ENCODE assay signal across 9 mouse cellular contexts in the genomic region with DNA sequence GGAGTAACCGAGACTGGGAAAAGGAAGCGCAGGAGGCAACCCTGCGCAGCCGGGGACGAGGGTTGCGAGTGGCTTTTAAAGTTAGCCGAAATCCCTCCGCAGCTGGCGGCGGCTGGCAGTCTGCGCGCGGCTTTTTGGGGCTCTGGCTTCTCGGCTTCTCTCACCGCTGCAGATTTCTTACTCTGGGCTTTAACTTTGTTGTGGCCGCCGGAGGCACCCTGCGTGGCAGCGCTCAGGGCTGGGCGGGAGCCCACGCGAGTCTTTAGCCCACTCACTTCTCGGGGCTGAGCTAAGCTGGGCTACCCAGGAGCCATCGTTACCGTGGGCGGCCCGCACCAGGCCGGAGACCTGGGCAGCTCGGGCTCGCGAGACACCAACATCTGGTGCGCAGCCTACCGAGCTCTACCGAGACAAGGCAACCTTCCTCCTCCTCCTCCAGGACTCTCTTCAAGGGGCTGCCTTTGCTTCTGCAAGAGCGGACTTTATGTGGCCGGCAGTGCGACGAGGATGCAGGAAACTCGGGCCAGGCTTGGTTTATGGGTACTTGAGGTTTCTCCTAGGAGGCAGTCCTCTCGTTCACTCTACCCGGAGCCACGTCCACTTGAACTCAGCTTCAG. TPM values are rescaled to one million over a fixed set of nuclear protein-coding genes. Genes with fewer than 3 reads are reported as not detected.
DNase-seq lines count a peak whose midpoint lies in the region; ATAC-seq and TF ChIP-seq lines count a peak whose summit lies in the region.
"Had no signal": no experiment of that assay in that cellular context is flagged by ENCODE, and none has a peak within 500 bp of the region (broad histone marks: within the 10 kb centered on the region; RNA-seq: fewer than 3 reads in every experiment).

No protein-coding gene starts in this region.

- no peaks in the 10 kb centered on the region for H3K36me3 ChIP-seq in intestine, embryonic 14.5 days (ENCODE audit: control insufficient read depth, insufficient read depth, low read length)
- no peaks in the 10 kb centered on the region for H3K36me3 ChIP-seq in intestine, postnatal 0 days (ENCODE audit: control insufficient read depth, insufficient read depth)
- no peaks in the 10 kb centered on the region for H3K36me3 ChIP-seq in forebrain, postnatal 0 days (ENCODE audit: insufficient read depth)
- no peaks in the 10 kb centered on the region for H3K36me3 ChIP-seq in midbrain, embryonic 15.5 days (replicated peaks)

- no peak overlapping the region for H3K9ac ChIP-seq in intestine, embryonic 14.5 days (ENCODE audit: low read length)
- H3K9ac ChIP-seq in intestine, postnatal 0 days (ENCODE audit: low read depth, low read length): no peak overlapping the region
- H3K9ac ChIP-seq in forebrain, postnatal 0 days: peak overlapping the region; percentile 70
- H3K9ac ChIP-seq in midbrain, embryonic 15.5 days: peak overlapping the region; percentile 70

- ATAC-seq in intestine, embryonic 14.5 days (replicated peaks; ENCODE audit: low FRiP score, low TSS enrichment, low read depth): no peak
- ATAC-seq in intestine, postnatal 0 days: no peak
- no peak for ATAC-seq in forebrain, postnatal 0 days
- no peak for ATAC-seq in midbrain, embryonic 15.5 days (replicated peaks)
- ATAC-seq in cerebellum, adult (ENCODE audit: insufficient number of reproducible peaks, low FRiP score, low TSS enrichment): no peak
- ATAC-seq in inflammation-experienced regulatory T-cells, adult 6 months: no peak
- ATAC-seq: Patski had no signal

- peak overlapping the region; percentile 44 for H3K4me2 ChIP-seq in intestine, embryonic 14.5 days (ENCODE audit: low read length)
- H3K4me2 ChIP-seq in intestine, postnatal 0 days (replicated peaks; ENCODE audit: low read depth): no peak overlapping the region
- peak overlapping the region; percentile 52 for H3K4me2 ChIP-seq in forebrain, postnatal 0 days (ENCODE audit: low read depth)
- H3K4me2 ChIP-seq in midbrain, embryonic 15.5 days: peak overlapping the region; percentile 79

- H3K27ac ChIP-seq in intestine, embryonic 14.5 days (ENCODE audit: low read depth): no peak overlapping the region
- no peak overlapping the region for H3K27ac ChIP-seq in intestine, postnatal 0 days (ENCODE audit: low read depth, low read length)
- peak overlapping the region; percentile 89 for H3K27ac ChIP-seq in forebrain, postnatal 0 days (ENCODE audit: low read depth, low read length)
- peak overlapping the region; percentile 83 for H3K27ac ChIP-seq in midbrain, embryonic 15.5 days

- under 1% methylated on average over 42 of the region's 42 CpGs for whole genome bisulfite sequencing in intestine, embryonic 14.5 days
- WGBS in intestine, postnatal 0 days: under 1% methylated on average over 42 of the region's 42 CpGs
- 1% methylated on average over 42 of the region's 42 CpGs for WGBS in forebrain, postnatal 0 days
- under 1% methylated on average over 42 of the region's 42 CpGs for WGBS in midbrain, embryonic 15.5 days

- H3K9me3 ChIP-seq in intestine, embryonic 14.5 days (ENCODE audit: control insufficient read depth, low read length): no peaks in the 10 kb centered on the region
- H3K9me3 ChIP-seq in intestine, postnatal 0 days (ENCODE audit: control insufficient read depth): no peaks in the 10 kb centered on the region
- H3K9me3 ChIP-seq in forebrain, postnatal 0 days (ENCODE audit: low read length): no peaks in the 10 kb centered on the region
- no peaks in the 10 kb centered on the region for H3K9me3 ChIP-seq in midbrain, embryonic 15.5 days

- peak; percentile 62 for DNase-seq in intestine, embryonic 14.5 days (ENCODE audit: low spot score)
- peak; percentile 54 for DNase-seq in embryo, embryonic 10.5 days (ENCODE audit: low spot score)
- DNase-seq in forebrain, postnatal 0 days: no peak
- DNase-seq in lung, postnatal 10 days: no peak

- TF ChIP-seq CTCF in intestine, postnatal 0 days (IDR thresholded peaks at IDR 0.05; ENCODE audit: low read depth): no peak
- TF ChIP-seq CTCF in forebrain, postnatal 0 days (IDR thresholded peaks at IDR 0.05; ENCODE audit: low read depth): no peak

- peaks cover 99% of the 10 kb centered on the region for H3K27me3 ChIP-seq in intestine, embryonic 14.5 days (replicated peaks; ENCODE audit: control insufficient read depth, insufficient read depth, low read length)
- peaks cover 76% of the 10 kb centered on the region for H3K27me3 ChIP-seq in intestine, postnatal 0 days (replicated peaks; ENCODE audit: control insufficient read depth, insufficient read depth, low read length)
- H3K27me3 ChIP-seq in forebrain, postnatal 0 days (ENCODE audit: insufficient read depth, low read length): peaks cover 42% of the 10 kb centered on the region
- peaks cover 20% of the 10 kb centered on the region for H3K27me3 ChIP-seq in midbrain, embryonic 15.5 days (replicated peaks)

- peaks cover 4% of the 10 kb centered on the region; the same call in 1 of the 2 replicates for H3K4me1 ChIP-seq in intestine, embryonic 14.5 days (replicated peaks; ENCODE audit: control insufficient read depth, insufficient read depth, low read length)
- no peaks in the 10 kb centered on the region for H3K4me1 ChIP-seq in intestine, postnatal 0 days (replicated peaks; ENCODE audit: control insufficient read depth, insufficient read depth, low read length)
- H3K4me1 ChIP-seq in forebrain, postnatal 0 days (ENCODE audit: insufficient read depth): peaks cover 8% of the 10 kb centered on the region; the same call in 1 of the 2 replicates
- peaks cover 91% of the 10 kb centered on the region for H3K4me1 ChIP-seq in midbrain, embryonic 15.5 days

- H3K4me3 ChIP-seq in intestine, embryonic 14.5 days (ENCODE audit: low read depth, low read length): peak overlapping the region; percentile 26
- no peak overlapping the region for H3K4me3 ChIP-seq in intestine, postnatal 0 days (ENCODE audit: low read depth, low read length)
- peak overlapping the region; percentile 59 for H3K4me3 ChIP-seq in forebrain, postnatal 0 days (ENCODE audit: low read depth, low read length)
- peak overlapping the region; percentile 63 for H3K4me3 ChIP-seq in midbrain, embryonic 15.5 days

RNA-seq across cellular contexts. Expression of gene Grik3, which starts 1.1 kb away (rescaled TPM):
- polyA plus RNA-seq in intestine, embryonic 14.5 days (2014; fragmentation: Nextera tagmentation; extraction: Ambion mirVana): 0.74 and 0.78 TPM in 2 replicates
- 0.05 and 0.07 TPM in 2 replicates for polyA plus RNA-seq in intestine, postnatal 0 days (2015; fragmentation: Nextera tagmentation; extraction: Ambion mirVana)
- total RNA-seq in forebrain, postnatal 0 days (2014; rRNA removed): 21.5 and 23.1 TPM in 2 replicates
- polyA plus RNA-seq in forebrain, postnatal 0 days (2015; fragmentation: Nextera tagmentation; extraction: Ambion mirVana): 2.8 and 4.3 TPM in 2 replicates
- polyA plus RNA-seq in midbrain, embryonic 15.5 days (2015; fragmentation: Nextera tagmentation; extraction: Ambion mirVana): 4.8 and 5.3 TPM in 2 replicates
- not detected for polyA plus RNA-seq in inflammation-experienced regulatory T-cells, adult 6 months (2017; shearing (Covaris generic))
- polyA plus RNA-seq: Patski had no signal

Comparison
In these comparisons a context has a peak if more than half of its experiments do, and no peak if none do; other contexts are left out.
1. DNase-seq: peak in intestine, embryonic 14.5 days (single experiment) and embryo, embryonic 10.5 days (single experiment); none in forebrain, postnatal 0 days (single experiment) and lung, postnatal 10 days (single experiment).
2. H3K27ac ChIP-seq: peak in forebrain, postnatal 0 days (single experiment) and midbrain, embryonic 15.5 days (single experiment); none in intestine, embryonic 14.5 days (single experiment) and intestine, postnatal 0 days (single experiment).
3. H3K9ac ChIP-seq: peak in forebrain, postnatal 0 days (single experiment) and midbrain, embryonic 15.5 days (single experiment); none in intestine, embryonic 14.5 days (single experiment) and intestine, postnatal 0 days (single experiment).